Mouse (Mus musculus): ENCODE data around the gene Atp5e. TPM values are rescaled to one million over a fixed set of nuclear protein-coding genes. Genes with fewer than 3 reads are reported as not detected.
A peak's percentile ranks its signal among the peaks of the same experiment; 100 is the strongest.

Gene Atp5e
- polyA plus RNA-seq, 1 experiment from 2014 or later, result 605 TPM

- peaks cover 27% of the 10 kb centered on the region for H3K4me1 ChIP-seq
- DNase-seq (ENCODE audit: low spot score), result peak; percentile 99
- H3K4me3 ChIP-seq, result peak within 1 kb of the TSS; percentile 68
- H3K9me3 ChIP-seq (replicated peaks), result no peaks in the 10 kb centered on the region
- WGBS, result under 1% methylated on average over 53 of the region's 53 CpGs
- H3K27ac ChIP-seq (replicated peaks), result peak within 1 kb of the TSS; percentile 91
- H3K27me3 ChIP-seq (ENCODE audit: low read depth, poor library complexity, severe bottlenecking), result no peaks in the 10 kb centered on the region
- peaks cover 39% of the 10 kb centered on the region for H3K36me3 ChIP-seq
Observed at GRCm38 (mm10) chr2:174472818-174473549, 9.1 kb upstream of the Atp5e start, which contains the start of gene Prelid3b. Gene Prelid3b, minus strand, starts transcription at chr2:174473081.

- Histone ChIP-seq H3K27me3 (ENCODE audit: low read depth, poor library complexity, severe bottlenecking) (no peaks in the 10 kb centered on the region), H3K9me3 (replicated peaks) (no peaks in the 10 kb centered on the region), H3K36me3 (peaks cover 45% of the 10 kb centered on the region), H3K4me3 (peak overlapping the region; percentile 68), H3K27ac (replicated peaks) (peak overlapping the region; percentile 91), H3K4me1 (peaks cover 27% of the 10 kb centered on the region)
- no peak for DNase-seq (ENCODE audit: low spot score)
- WGBS, result 9% methylated on average over 30 of the region's 30 CpGs
Observed at GRCm38 (mm10) chr2:174472407-174472806, 8.5 kb upstream of the Atp5e start.

GRCm38 (mm10) chr2:174470786-174471405, 7.0 kb upstream of the Atp5e start:
- no peak for DNase-seq (ENCODE audit: low spot score)
- no peak overlapping the region for H3K27ac ChIP-seq (replicated peaks)
- H3K4me1 ChIP-seq, result peaks cover 27% of the 10 kb centered on the region
- no peaks in the 10 kb centered on the region for H3K27me3 ChIP-seq (ENCODE audit: low read depth, poor library complexity, severe bottlenecking)
- no peaks in the 10 kb centered on the region for H3K9me3 ChIP-seq (replicated peaks)
- H3K4me3 ChIP-seq, result no peak overlapping the region
- WGBS, result 96% methylated on average over 7 of the region's 7 CpGs
- peaks cover 60% of the 10 kb centered on the region for H3K36me3 ChIP-seq

- Histone ChIP-seq H3K27ac (replicated peaks) (no peak overlapping the region), H3K9me3 (replicated peaks) (no peaks in the 10 kb centered on the region), H3K4me1 (peaks cover 27% of the 10 kb centered on the region), H3K4me3 (no peak overlapping the region), H3K27me3 (ENCODE audit: low read depth, poor library complexity, severe bottlenecking) (no peaks in the 10 kb centered on the region), H3K36me3 (peaks cover 65% of the 10 kb centered on the region)
- DNase-seq (ENCODE audit: low spot score), result no peak
- WGBS, result 92% methylated on average over 4 of the region's 4 CpGs
Observed at GRCm38 (mm10) chr2:174470333-174470732, 6.4 kb upstream of the Atp5e start.

- no peaks in the 10 kb centered on the region for H3K9me3 ChIP-seq (replicated peaks)
- no peaks in the 10 kb centered on the region for H3K27me3 ChIP-seq (ENCODE audit: low read depth, poor library complexity, severe bottlenecking)
- H3K4me3 ChIP-seq, result peak overlapping the region; percentile 67
- 49% methylated on average over 10 of the region's 10 CpGs for WGBS
- peaks cover 69% of the 10 kb centered on the region for H3K36me3 ChIP-seq
- peak overlapping the region; percentile 94 for H3K27ac ChIP-seq (replicated peaks)
- H3K4me1 ChIP-seq, result peaks cover 21% of the 10 kb centered on the region
- DNase-seq (ENCODE audit: low spot score), result peak; percentile 27
Observed at GRCm38 (mm10) chr2:174463370-174463769, 535 bp downstream of the Atp5e start.

- H3K27ac ChIP-seq (replicated peaks), result no peak overlapping the region
- no peaks in the 10 kb centered on the region for H3K9me3 ChIP-seq (replicated peaks)
- H3K36me3 ChIP-seq, result peaks cover 32% of the 10 kb centered on the region
- WGBS, result 75% methylated on average over 2 of the region's 2 CpGs
- H3K27me3 ChIP-seq (ENCODE audit: low read depth, poor library complexity, severe bottlenecking), result no peaks in the 10 kb centered on the region
- H3K4me1 ChIP-seq, result peaks cover 27% of the 10 kb centered on the region
- no peak overlapping the region for H3K4me3 ChIP-seq
- DNase-seq (ENCODE audit: low spot score), result no peak
Observed at GRCm38 (mm10) chr2:174459365-174459764, 4.5 kb downstream of the Atp5e start.

- peaks cover 9% of the 10 kb centered on the region for H3K4me1 ChIP-seq
- no peak for DNase-seq (ENCODE audit: low spot score)
- WGBS, result 80% methylated on average over 7 of the region's 7 CpGs
Observed at GRCm38 (mm10) chr2:174453681-174454080, 10.2 kb downstream of the Atp5e start.

GRCm38 (mm10) chr2:174450353-174450752, 13.6 kb downstream of the Atp5e start, which contains the start of gene Tubb1:
Gene Tubb1, plus strand, starts transcription at chr2:174450695.
- no peaks in the 10 kb centered on the region for H3K36me3 ChIP-seq
- no peak within 1 kb of the TSS for H3K4me3 ChIP-seq
- no peak for DNase-seq (ENCODE audit: low spot score)
- WGBS, result 79% methylated on average over 4 of the region's 4 CpGs
- H3K27me3 ChIP-seq (ENCODE audit: low read depth, poor library complexity, severe bottlenecking), result 0 out of 2 replicates have a peak, but pooled peaks cover 3% of the 10 kb centered on the region
- H3K27ac ChIP-seq (replicated peaks), result peak within 1 kb of the TSS; percentile 28; the same call in 1 of the 2 replicates
- H3K9me3 ChIP-seq (replicated peaks), result no peaks in the 10 kb centered on the region
- H3K4me1 ChIP-seq, result peaks cover 24% of the 10 kb centered on the region

More at GRCm38 (mm10) chr2:174453681-174454080, 10.2 kb downstream of the Atp5e start:
- Histone ChIP-seq H3K4me3 (no peak overlapping the region), H3K27ac (replicated peaks) (no peak overlapping the region), H3K36me3 (no peaks in the 10 kb centered on the region), H3K27me3 (ENCODE audit: low read depth, poor library complexity, severe bottlenecking) (no peaks in the 10 kb centered on the region), H3K9me3 (replicated peaks) (no peaks in the 10 kb centered on the region)

- Histone ChIP-seq H3K27ac (replicated peaks) (0 out of 2 replicates have a peak overlapping the region, but pooled peaks have one; percentile 1), H3K4me1 (peaks cover 24% of the 10 kb centered on the region), H3K4me3 (no peak overlapping the region), H3K9me3 (replicated peaks) (no peaks in the 10 kb centered on the region), H3K36me3 (no peaks in the 10 kb centered on the region), H3K27me3 (ENCODE audit: low read depth, poor library complexity, severe bottlenecking) (0 out of 2 replicates have a peak, but pooled peaks cover 4% of the 10 kb centered on the region)
- WGBS, result 87% methylated on average over 4 of the region's 4 CpGs
- DNase-seq (ENCODE audit: low spot score), result no peak
Observed at GRCm38 (mm10) chr2:174448405-174448804, 15.5 kb downstream of the Atp5e start.

- DNase-seq (ENCODE audit: low spot score), result no peak
- H3K27ac ChIP-seq (replicated peaks), result peak overlapping the region; percentile 52
- 56% methylated on average over 8 of the region's 8 CpGs for WGBS
- H3K36me3 ChIP-seq, result no peaks in the 10 kb centered on the region
- H3K4me3 ChIP-seq, result no peak overlapping the region
- H3K4me1 ChIP-seq, result peaks cover 33% of the 10 kb centered on the region
- 0 out of 2 replicates have a peak, but pooled peaks cover 4% of the 10 kb centered on the region for H3K27me3 ChIP-seq (ENCODE audit: low read depth, poor library complexity, severe bottlenecking)
- no peaks in the 10 kb centered on the region for H3K9me3 ChIP-seq (replicated peaks)
Observed at GRCm38 (mm10) chr2:174446905-174447304, 17.0 kb downstream of the Atp5e start.

- Histone ChIP-seq H3K36me3 (no peaks in the 10 kb centered on the region), H3K27me3 (ENCODE audit: low read depth, poor library complexity, severe bottlenecking) (0 out of 2 replicates have a peak, but pooled peaks cover 4% of the 10 kb centered on the region), H3K27ac (replicated peaks) (peak overlapping the region; percentile 52), H3K4me3 (no peak overlapping the region), H3K4me1 (peaks cover 33% of the 10 kb centered on the region), H3K9me3 (replicated peaks) (no peaks in the 10 kb centered on the region)
- no peak for DNase-seq (ENCODE audit: low spot score)
- WGBS, result 53% methylated on average over 7 of the region's 7 CpGs
Observed at GRCm38 (mm10) chr2:174446492-174446891, 17.4 kb downstream of the Atp5e start.

GRCm38 (mm10) chr2:174445018-174445417, 18.9 kb downstream of the Atp5e start:
- Histone ChIP-seq H3K4me3 (no peak overlapping the region), H3K27ac (replicated peaks) (no peak overlapping the region), H3K36me3 (no peaks in the 10 kb centered on the region), H3K27me3 (ENCODE audit: low read depth, poor library complexity, severe bottlenecking) (0 out of 2 replicates have a peak, but pooled peaks cover 4% of the 10 kb centered on the region), H3K9me3 (replicated peaks) (no peaks in the 10 kb centered on the region), H3K4me1 (peaks cover 34% of the 10 kb centered on the region)
- WGBS, result 87% methylated on average over 6 of the region's 6 CpGs
- no peak for DNase-seq (ENCODE audit: low spot score)

- 91% methylated on average over 7 of the region's 7 CpGs for WGBS
- no peaks in the 10 kb centered on the region for H3K36me3 ChIP-seq
- DNase-seq (ENCODE audit: low spot score), result no peak
Observed at GRCm38 (mm10) chr2:174444359-174444758, 19.5 kb downstream of the Atp5e start.

More at GRCm38 (mm10) chr2:174444359-174444758, 19.5 kb downstream of the Atp5e start:
- Histone ChIP-seq H3K9me3 (replicated peaks) (no peaks in the 10 kb centered on the region), H3K4me3 (no peak overlapping the region), H3K27ac (replicated peaks) (no peak overlapping the region), H3K4me1 (peaks cover 41% of the 10 kb centered on the region), H3K27me3 (ENCODE audit: low read depth, poor library complexity, severe bottlenecking) (0 out of 2 replicates have a peak, but pooled peaks cover 4% of the 10 kb centered on the region)
